ENCODE assay signal across 7 mouse cellular contexts in genomic region chr1:53272646-53273045, GRCm38 (mm10). TPM values are rescaled to one million over a fixed set of nuclear protein-coding genes. Genes with fewer than 3 reads are reported as not detected.
DNase-seq lines count a peak whose midpoint lies in the region; ATAC-seq and TF ChIP-seq lines count a peak whose summit lies in the region.

No protein-coding gene starts in this region.

- H3K9me3 ChIP-seq in liver, postnatal 0 days (ENCODE audit: low read length) = no peaks in the 10 kb centered on the region
- no peaks in the 10 kb centered on the region for H3K9me3 ChIP-seq in liver, embryonic 12.5 days (replicated peaks)
- no peaks in the 10 kb centered on the region for H3K9me3 ChIP-seq in hindbrain, postnatal 0 days (ENCODE audit: low read length)

- H3K9ac ChIP-seq in liver, postnatal 0 days (replicated peaks) = no peak overlapping the region
- no peak overlapping the region for H3K9ac ChIP-seq in liver, embryonic 12.5 days
- H3K9ac ChIP-seq in hindbrain, postnatal 0 days (replicated peaks; ENCODE audit: low read length) = no peak overlapping the region

- H3K36me3 ChIP-seq in liver, postnatal 0 days (replicated peaks; ENCODE audit: insufficient read depth, low read length) = no peaks in the 10 kb centered on the region
- peaks cover 19% of the 10 kb centered on the region; the same call in 1 of the 2 replicates for H3K36me3 ChIP-seq in liver, embryonic 12.5 days
- no peaks in the 10 kb centered on the region for H3K36me3 ChIP-seq in hindbrain, postnatal 0 days (ENCODE audit: insufficient read depth, low read length)

- H3K4me3 ChIP-seq in liver, postnatal 0 days (ENCODE audit: low read depth, low read length) = no peak overlapping the region
- H3K4me3 ChIP-seq in liver, embryonic 12.5 days = no peak overlapping the region
- H3K4me3 ChIP-seq in hindbrain, postnatal 0 days (ENCODE audit: low read length) = no peak overlapping the region

- no peak for DNase-seq in liver, postnatal 0 days
- peak; percentile 11 for DNase-seq in MN1 (ENCODE audit: low spot score)
- peak; percentile 52 for DNase-seq in cerebellum, adult 9-11 months
- peak; percentile 78 for DNase-seq in hindbrain, postnatal 0 days (ENCODE audit: low spot score)
- peak; percentile 13 for DNase-seq in lung, postnatal 14 days

- TF ChIP-seq EP300 in liver, postnatal 0 days (IDR thresholded peaks at IDR 0.05; ENCODE audit: low read depth) = no peak

- ATAC-seq in liver, postnatal 0 days = no peak
- ATAC-seq in liver, embryonic 12.5 days = no peak
- peak; percentile 74 for ATAC-seq in hindbrain, postnatal 0 days
- no peak for ATAC-seq in erythroid progenitor cell, adult 5-6 weeks (replicated peaks; ENCODE audit: low FRiP score, poor library complexity, severe bottlenecking)

- H3K27me3 ChIP-seq in liver, postnatal 0 days (ENCODE audit: insufficient read depth, low read length) = no peaks in the 10 kb centered on the region
- no peaks in the 10 kb centered on the region for H3K27me3 ChIP-seq in liver, embryonic 12.5 days (replicated peaks)
- H3K27me3 ChIP-seq in hindbrain, postnatal 0 days (ENCODE audit: insufficient read depth, low read length) = no peaks in the 10 kb centered on the region

- no peak overlapping the region for H3K27ac ChIP-seq in liver, postnatal 0 days (ENCODE audit: low read depth)
- no peak overlapping the region for H3K27ac ChIP-seq in liver, embryonic 12.5 days
- no peak overlapping the region for H3K27ac ChIP-seq in hindbrain, postnatal 0 days

- H3K4me2 ChIP-seq in liver, postnatal 0 days (ENCODE audit: low read depth, low read length) = no peak overlapping the region
- H3K4me2 ChIP-seq in liver, embryonic 12.5 days = no peak overlapping the region
- no peak overlapping the region for H3K4me2 ChIP-seq in hindbrain, postnatal 0 days (ENCODE audit: low read depth, low read length)

- no peaks in the 10 kb centered on the region for H3K4me1 ChIP-seq in liver, postnatal 0 days (ENCODE audit: insufficient read depth)
- H3K4me1 ChIP-seq in liver, embryonic 12.5 days = peaks cover 3% of the 10 kb centered on the region; the same call in 1 of the 2 replicates
- no peaks in the 10 kb centered on the region for H3K4me1 ChIP-seq in hindbrain, postnatal 0 days (ENCODE audit: insufficient read depth, low read length)

- peak; percentile 64 for TF ChIP-seq CTCF in liver, postnatal 0 days (IDR thresholded peaks at IDR 0.05; ENCODE audit: low read depth)
- TF ChIP-seq CTCF in hindbrain, postnatal 0 days (IDR thresholded peaks at IDR 0.05; ENCODE audit: low read depth) = peak; percentile 80

RNA-seq across cellular contexts. Expression of gene Pms1, which starts 24.2 kb away (rescaled TPM):
- 2.6 and 3.1 TPM in 2 replicates for polyA plus RNA-seq in liver, postnatal 0 days (2015; fragmentation: Nextera tagmentation; extraction: Ambion mirVana)
- polyA plus RNA-seq in liver, embryonic 12.5 days (2016; fragmentation: Nextera tagmentation; extraction: Ambion mirVana) = 14.9 and 15.2 TPM in 2 replicates
- total RNA-seq in hindbrain, postnatal 0 days (2014; rRNA removed) = 4.4 and 5.2 TPM in 2 replicates
- 7.3 and 7.7 TPM in 2 replicates for polyA plus RNA-seq in hindbrain, postnatal 0 days (2015; fragmentation: Nextera tagmentation; extraction: Ambion mirVana)
- total RNA-seq in erythroid progenitor cell, adult 5-6 weeks (2015; ENCODE audit: low replicate concordance) = 13.4 and 18.7 TPM in 2 replicates
- total RNA-seq in erythroid progenitor cell, adult 5-6 weeks (2017; ENCODE audit: low replicate concordance) = 10.2 and 16.7 TPM in 2 replicates

RNA-seq across cellular contexts. Expression of gene Ormdl1, which starts 24.2 kb away (rescaled TPM):
- polyA plus RNA-seq in liver, postnatal 0 days (2015; fragmentation: Nextera tagmentation; extraction: Ambion mirVana) = 17.7 and 18.3 TPM in 2 replicates
- 31.8 and 33.0 TPM in 2 replicates for polyA plus RNA-seq in liver, embryonic 12.5 days (2016; fragmentation: Nextera tagmentation; extraction: Ambion mirVana)
- 21.9 and 22.1 TPM in 2 replicates for total RNA-seq in hindbrain, postnatal 0 days (2014; rRNA removed)
- 33.9 and 34.8 TPM in 2 replicates for polyA plus RNA-seq in hindbrain, postnatal 0 days (2015; fragmentation: Nextera tagmentation; extraction: Ambion mirVana)
- 17.3 and 31.0 TPM in 2 replicates for total RNA-seq in erythroid progenitor cell, adult 5-6 weeks (2015; ENCODE audit: low replicate concordance)
- total RNA-seq in erythroid progenitor cell, adult 5-6 weeks (2017; ENCODE audit: low replicate concordance) = 23.9 and 27.2 TPM in 2 replicates

RNA-seq across cellular contexts. Expression of gene Gm28778, which starts 24.3 kb away (rescaled TPM):
- polyA plus RNA-seq in liver, postnatal 0 days (2015; fragmentation: Nextera tagmentation; extraction: Ambion mirVana) = not detected in 2 replicates
- not detected in 2 replicates for polyA plus RNA-seq in liver, embryonic 12.5 days (2016; fragmentation: Nextera tagmentation; extraction: Ambion mirVana)
- total RNA-seq in hindbrain, postnatal 0 days (2014; rRNA removed) = not detected in 2 replicates
- not detected in 2 replicates for polyA plus RNA-seq in hindbrain, postnatal 0 days (2015; fragmentation: Nextera tagmentation; extraction: Ambion mirVana)
- not detected in 2 replicates for total RNA-seq in erythroid progenitor cell, adult 5-6 weeks (2015; ENCODE audit: low replicate concordance)
- not detected in 2 replicates for total RNA-seq in erythroid progenitor cell, adult 5-6 weeks (2017; ENCODE audit: low replicate concordance)

RNA-seq across cellular contexts. Expression of gene Osgepl1, which starts 40.8 kb away (rescaled TPM):
- polyA plus RNA-seq in liver, postnatal 0 days (2015; fragmentation: Nextera tagmentation; extraction: Ambion mirVana) = 16.8 and 16.9 TPM in 2 replicates
- polyA plus RNA-seq in liver, embryonic 12.5 days (2016; fragmentation: Nextera tagmentation; extraction: Ambion mirVana) = 25.6 and 26.1 TPM in 2 replicates
- total RNA-seq in hindbrain, postnatal 0 days (2014; rRNA removed) = 7.6 and 8.3 TPM in 2 replicates
- polyA plus RNA-seq in hindbrain, postnatal 0 days (2015; fragmentation: Nextera tagmentation; extraction: Ambion mirVana) = 18.1 and 21.0 TPM in 2 replicates
- total RNA-seq in erythroid progenitor cell, adult 5-6 weeks (2015; ENCODE audit: low replicate concordance) = 10.1 and 49.9 TPM in 2 replicates
- 20.1 and 26.4 TPM in 2 replicates for total RNA-seq in erythroid progenitor cell, adult 5-6 weeks (2017; ENCODE audit: low replicate concordance)
